Mouse (Mus musculus): ENCODE measurements at regions not wholly inside any gene's neighbourhood (a gene's known extent, or its start where the extent isn't known, plus 50 kb on each side); places are given as distances from the start of the nearest gene placed in this dataset.

DNA sequence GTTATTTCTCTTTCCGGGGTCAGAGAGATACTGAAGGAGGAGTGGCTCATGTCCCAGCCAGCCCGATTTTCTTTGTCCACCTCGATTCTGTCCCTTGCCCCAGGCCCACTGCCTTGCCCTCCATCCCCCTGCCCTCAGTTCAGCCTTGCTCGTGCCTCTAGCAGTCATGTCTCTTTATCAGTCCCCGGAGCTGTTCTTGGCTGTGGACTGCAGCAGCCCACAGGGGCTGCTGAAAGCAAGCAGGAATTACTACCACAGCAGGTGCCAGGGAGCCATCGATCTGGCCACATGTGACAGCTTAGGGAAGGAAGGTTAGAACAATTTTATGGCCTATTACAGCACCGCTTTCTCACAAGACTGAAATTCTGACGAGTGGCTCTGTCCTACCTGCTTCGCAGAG, 396.3 kb upstream of the Igfbp7 start:
- DNase-seq, result no peak
- H3K9ac ChIP-seq, result no peak overlapping the region
- H3K4me3 ChIP-seq (ENCODE audit: low read depth, low read length), result no peak overlapping the region
- H3K4me1 ChIP-seq (ENCODE audit: insufficient read depth), result 0 out of 2 replicates have a peak, but pooled peaks cover 3% of the 10 kb centered on the region
- H3K9me3 ChIP-seq (ENCODE audit: low read length), result no peaks in the 10 kb centered on the region
- H3K4me2 ChIP-seq (ENCODE audit: low read depth), result no peak overlapping the region
- H3K36me3 ChIP-seq (ENCODE audit: insufficient read depth), result no peaks in the 10 kb centered on the region
- H3K27me3 ChIP-seq (ENCODE audit: insufficient read depth, low read length), result no peaks in the 10 kb centered on the region; the same call in 1 of the 2 replicates
- 54% methylated on average over 9 of the region's 9 CpGs for WGBS
- no peak for TF ChIP-seq CTCF (IDR thresholded peaks at IDR 0.05; ENCODE audit: low read depth)
- no peak overlapping the region for H3K27ac ChIP-seq (ENCODE audit: low read depth, low read length)
- ATAC-seq, result no peak

- no peak for ATAC-seq
- no peak overlapping the region for H3K27ac ChIP-seq (ENCODE audit: low read depth, low read length)
- H3K9ac ChIP-seq, result no peak overlapping the region
- H3K9me3 ChIP-seq (ENCODE audit: low read length), result no peaks in the 10 kb centered on the region
- WGBS, result 47% methylated on average over 6 of the region's 6 CpGs
- no peak overlapping the region for H3K4me2 ChIP-seq (ENCODE audit: low read depth)
- peak; percentile 87 for TF ChIP-seq CTCF (IDR thresholded peaks at IDR 0.05; ENCODE audit: low read depth)
- 0 out of 2 replicates have a peak, but pooled peaks cover 3% of the 10 kb centered on the region for H3K4me1 ChIP-seq (ENCODE audit: insufficient read depth)
- H3K27me3 ChIP-seq (ENCODE audit: insufficient read depth, low read length), result no peaks in the 10 kb centered on the region; the same call in 1 of the 2 replicates
- DNase-seq, result peak; percentile 79
- H3K4me3 ChIP-seq (ENCODE audit: low read depth, low read length), result no peak overlapping the region
- no peaks in the 10 kb centered on the region for H3K36me3 ChIP-seq (ENCODE audit: insufficient read depth)
Observed at GRCm38 (mm10) chr5:77803562-77803961, 395.7 kb upstream of the Igfbp7 start.

GRCm38 (mm10) chr5:77796960-77797359, 389.1 kb upstream of the Igfbp7 start:
- ATAC-seq (peak; percentile 55; the same call in 1 of the 2 replicates), DNase-seq (no peak)
- Histone ChIP-seq H3K9me3 (ENCODE audit: low read length) (no peaks in the 10 kb centered on the region), H3K27ac (ENCODE audit: low read depth, low read length) (peak overlapping the region; percentile 9; the same call in 1 of the 2 replicates), H3K4me1 (ENCODE audit: insufficient read depth) (no peaks in the 10 kb centered on the region), H3K4me3 (ENCODE audit: low read depth, low read length) (no peak overlapping the region), H3K9ac (no peak overlapping the region), H3K36me3 (ENCODE audit: insufficient read depth) (no peaks in the 10 kb centered on the region), H3K27me3 (ENCODE audit: insufficient read depth, low read length) (no peaks in the 10 kb centered on the region; the same call in 1 of the 2 replicates), H3K4me2 (ENCODE audit: low read depth) (no peak overlapping the region)
- no peak for TF ChIP-seq CTCF (IDR thresholded peaks at IDR 0.05; ENCODE audit: low read depth)
- 59% methylated on average over 3 of the region's 3 CpGs for WGBS

- Histone ChIP-seq H3K4me2 (ENCODE audit: low read depth) (no peak overlapping the region), H3K36me3 (ENCODE audit: insufficient read depth) (no peaks in the 10 kb centered on the region), H3K4me1 (ENCODE audit: insufficient read depth) (no peaks in the 10 kb centered on the region), H3K27me3 (ENCODE audit: insufficient read depth, low read length) (no peaks in the 10 kb centered on the region), H3K27ac (ENCODE audit: low read depth, low read length) (no peak overlapping the region), H3K9me3 (ENCODE audit: low read length) (no peaks in the 10 kb centered on the region), H3K4me3 (ENCODE audit: low read depth, low read length) (no peak overlapping the region), H3K9ac (no peak overlapping the region)
- ATAC-seq, result no peak
- no peak for TF ChIP-seq CTCF (IDR thresholded peaks at IDR 0.05; ENCODE audit: low read depth)
- WGBS, result 61% methylated on average over 5 of the region's 5 CpGs
- peak; percentile 49 for DNase-seq
Observed at GRCm38 (mm10) chr5:77795766-77796165, 387.9 kb upstream of the Igfbp7 start.

DNA sequence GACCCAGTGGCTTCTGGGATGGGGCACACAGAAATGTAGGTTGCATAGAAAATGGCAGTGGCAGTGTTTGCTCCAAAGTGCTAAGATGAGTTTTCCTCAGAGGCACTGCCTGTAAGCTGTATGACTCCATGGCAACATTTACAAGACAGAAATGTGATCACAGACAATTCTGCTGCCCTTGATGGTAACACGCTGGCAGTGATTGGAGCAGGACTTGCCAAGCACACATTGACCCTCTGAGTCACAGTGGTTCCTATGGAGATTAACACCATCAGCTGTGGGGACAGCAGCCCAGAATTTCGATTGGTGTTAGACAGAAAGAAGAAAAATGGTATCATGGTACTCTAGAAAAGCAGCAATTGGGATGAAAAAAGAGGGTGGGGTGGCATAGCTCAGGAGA, 376.1 kb upstream of the Igfbp7 start:
- ATAC-seq, result peak; percentile 47
- DNase-seq, result no peak
- 44% methylated on average over 2 of the region's 2 CpGs for WGBS

GRCm38 (mm10) chr5:77762426-77763042, 354.7 kb upstream of the Igfbp7 start:
- no peak for TF ChIP-seq CTCF (IDR thresholded peaks at IDR 0.05; ENCODE audit: low read depth)
- no peaks in the 10 kb centered on the region for H3K9me3 ChIP-seq (ENCODE audit: low read length)
- H3K27me3 ChIP-seq (ENCODE audit: insufficient read depth, low read length), result no peaks in the 10 kb centered on the region
- H3K27ac ChIP-seq (ENCODE audit: low read depth, low read length), result no peak overlapping the region
- H3K36me3 ChIP-seq (ENCODE audit: insufficient read depth), result no peaks in the 10 kb centered on the region
- H3K9ac ChIP-seq, result no peak overlapping the region
- no peak overlapping the region for H3K4me2 ChIP-seq (ENCODE audit: low read depth)
- 36% methylated on average over 6 of the region's 6 CpGs for WGBS
- DNase-seq (no peak), ATAC-seq (no peak)
- H3K4me3 ChIP-seq (ENCODE audit: low read depth, low read length), result no peak overlapping the region
- no peaks in the 10 kb centered on the region for H3K4me1 ChIP-seq (ENCODE audit: insufficient read depth)

More for the DNA sequence above, 376.1 kb upstream of the Igfbp7 start:
- Histone ChIP-seq H3K9ac (no peak overlapping the region), H3K36me3 (ENCODE audit: insufficient read depth) (no peaks in the 10 kb centered on the region), H3K9me3 (ENCODE audit: low read length) (no peaks in the 10 kb centered on the region), H3K4me1 (ENCODE audit: insufficient read depth) (no peaks in the 10 kb centered on the region), H3K4me2 (ENCODE audit: low read depth) (no peak overlapping the region), H3K27ac (ENCODE audit: low read depth, low read length) (no peak overlapping the region), H3K27me3 (ENCODE audit: insufficient read depth, low read length) (no peaks in the 10 kb centered on the region), H3K4me3 (ENCODE audit: low read depth, low read length) (no peak overlapping the region)
- TF ChIP-seq CTCF (IDR thresholded peaks at IDR 0.05; ENCODE audit: low read depth), result no peak

- Histone ChIP-seq H3K36me3 (ENCODE audit: insufficient read depth) (no peaks in the 10 kb centered on the region), H3K9me3 (ENCODE audit: low read length) (no peaks in the 10 kb centered on the region), H3K4me1 (ENCODE audit: insufficient read depth) (no peaks in the 10 kb centered on the region), H3K4me3 (ENCODE audit: low read depth, low read length) (no peak overlapping the region), H3K27me3 (ENCODE audit: insufficient read depth, low read length) (no peaks in the 10 kb centered on the region), H3K27ac (ENCODE audit: low read depth, low read length) (no peak overlapping the region), H3K4me2 (ENCODE audit: low read depth) (no peak overlapping the region), H3K9ac (no peak overlapping the region)
- no peak for TF ChIP-seq CTCF (IDR thresholded peaks at IDR 0.05; ENCODE audit: low read depth)
- WGBS, result 48% methylated on average over 6 of the region's 6 CpGs
- DNase-seq (no peak), ATAC-seq (no peak)
Observed at GRCm38 (mm10) chr5:77762013-77762412, 354.2 kb upstream of the Igfbp7 start.

Measured in forebrain, postnatal 0 days (tissue).